Mouse (Mus musculus) kidney, postnatal 14 days (tissue): ENCODE measurements around the gene Eme2.

Experiments used
- DNase-seq: peaks from one replicate; pipeline ENCODE4 v3.0.0; 2022; ENCODE audit warnings: mixed read lengths

Gene Eme2

DNA sequence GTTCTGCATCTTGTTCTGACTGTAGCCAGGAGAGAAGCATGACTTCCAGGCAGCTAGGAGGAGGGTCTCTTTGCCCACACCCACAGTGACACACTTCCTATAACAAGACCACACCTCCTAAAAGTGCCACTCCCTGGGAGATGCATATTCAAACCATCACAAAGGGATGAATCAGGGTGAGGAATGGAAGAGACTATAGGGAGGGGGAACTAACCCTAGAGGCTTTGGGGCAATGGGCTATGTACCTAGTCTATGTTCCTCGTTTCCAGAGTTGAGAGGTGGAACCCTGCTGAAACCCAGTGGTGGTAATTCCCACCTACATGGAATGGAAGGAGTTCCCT is 20.5 kb downstream of the Eme2 start:
- DNase-seq = no peak

DNA sequence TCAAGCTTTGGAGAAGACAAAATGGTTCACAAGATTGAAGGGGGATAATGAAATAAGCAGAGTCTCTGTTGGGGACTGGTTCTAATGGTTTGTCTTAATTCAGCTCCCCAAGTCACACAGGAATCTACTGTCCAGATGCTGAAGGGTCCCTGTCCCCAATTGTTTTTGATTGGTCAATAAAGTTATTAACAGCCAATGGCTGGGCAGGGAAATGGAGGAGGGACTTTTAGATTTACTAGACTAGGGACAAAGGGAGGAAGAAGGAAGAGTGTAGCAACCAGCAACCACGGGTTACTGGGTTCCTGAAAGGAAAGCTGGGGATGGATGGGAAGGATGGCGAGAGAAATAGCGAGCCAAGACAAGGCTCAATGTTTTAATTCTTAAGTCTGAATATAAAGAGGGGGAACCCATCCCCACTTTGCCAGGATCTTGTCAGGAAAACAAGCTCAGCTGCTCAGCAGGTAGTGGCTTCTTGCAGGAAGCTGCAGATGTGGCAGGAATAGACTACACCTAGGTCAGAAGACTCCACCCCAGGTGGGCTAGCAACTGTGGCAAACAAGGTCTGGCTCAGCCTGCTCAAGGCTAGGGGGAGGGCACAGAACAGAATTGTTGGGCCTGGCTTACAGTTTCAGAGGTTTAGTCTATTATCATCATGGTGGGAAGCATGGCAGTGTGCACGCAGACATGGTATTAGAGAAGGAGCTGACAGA is 21.0 kb downstream of the Eme2 start:
- DNase-seq = no peak

DNA sequence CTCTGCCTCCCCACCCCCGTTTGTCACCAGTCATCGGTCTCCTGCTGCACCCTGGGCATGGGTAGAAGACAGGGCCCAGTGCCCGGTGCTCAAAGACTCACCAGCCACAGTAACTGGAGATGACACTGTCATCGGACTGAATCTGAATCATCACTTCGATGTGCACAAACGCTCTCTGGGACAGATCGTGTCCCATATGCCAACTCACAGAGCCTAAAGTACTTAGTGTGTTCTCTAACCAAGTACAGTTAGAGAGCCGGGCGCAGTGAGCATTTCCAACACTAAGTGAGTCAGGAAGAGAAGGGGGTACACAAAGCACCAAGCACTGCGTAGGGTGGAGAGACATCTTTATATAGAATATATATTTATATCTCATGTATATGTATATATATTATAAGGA is 27.0 kb downstream of the Eme2 start:
- DNase-seq = no peak

GRCm38 (mm10) chr17:24865776-24866175 is 29.1 kb downstream of the Eme2 start, which contains the start of gene Igfals:
Gene Igfals (plus strand): TSS chr17:24865997.
- no peak for DNase-seq

GRCm38 (mm10) chr17:24861785-24862184 is 33.1 kb downstream of the Eme2 start:
- DNase-seq = no peak

- no peak for DNase-seq
Measured at GRCm38 (mm10) chr17:24860076-24860475, 34.8 kb downstream of the Eme2 start.

- no peak for DNase-seq
Measured at GRCm38 (mm10) chr17:24858967-24859366, 35.9 kb downstream of the Eme2 start.

DNA sequence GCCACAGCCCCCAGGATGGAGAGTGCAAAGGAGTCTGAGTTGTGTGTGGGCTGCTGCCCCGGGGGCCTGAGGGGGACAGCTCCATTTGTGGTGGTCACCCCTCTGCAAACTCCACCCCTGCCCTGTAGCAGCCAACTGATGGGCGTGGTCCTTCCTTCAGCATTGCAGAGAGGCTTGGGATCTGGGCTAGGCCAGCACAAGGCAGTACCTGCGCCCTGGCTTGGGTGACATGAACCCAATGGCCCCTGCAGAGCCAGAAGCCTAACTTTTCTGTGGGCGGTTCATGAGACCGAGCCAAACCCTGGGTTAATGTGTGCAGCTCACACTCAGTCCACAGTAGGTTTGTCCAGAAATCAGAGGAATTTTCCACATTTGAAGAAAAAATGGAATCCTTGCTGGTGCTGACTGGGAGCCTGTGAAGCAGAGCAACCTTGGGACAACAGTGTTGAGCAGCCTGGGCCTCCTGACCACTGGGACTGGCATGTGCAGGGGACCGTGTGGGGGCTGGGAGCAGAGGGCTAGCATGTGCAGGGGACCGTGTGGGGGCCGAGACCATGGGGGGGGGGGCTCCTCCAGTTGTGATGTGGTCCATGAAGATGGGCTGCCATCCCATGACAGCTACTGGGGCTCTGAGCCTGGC is 36.9 kb downstream of the Eme2 start:
- peak; percentile 81 for DNase-seq

DNA sequence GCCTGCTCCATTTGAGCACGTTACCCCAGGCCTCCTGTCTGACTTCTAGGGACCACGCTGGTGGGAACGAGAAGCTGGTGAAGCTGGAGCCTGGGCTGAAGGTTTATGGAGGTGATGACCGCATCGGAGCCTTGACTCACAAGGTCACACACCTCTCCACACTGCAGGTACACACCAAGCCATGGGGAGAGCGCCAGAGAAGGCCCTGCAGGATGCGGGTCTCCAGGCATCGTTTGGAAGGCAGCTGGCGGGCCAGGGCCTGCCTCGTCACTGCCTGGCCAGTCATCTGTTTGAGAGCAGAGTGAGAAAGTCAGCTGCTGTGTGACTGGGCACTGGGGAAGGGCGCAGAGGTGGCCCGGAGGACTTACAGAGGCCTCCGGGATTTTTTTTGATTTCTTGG is 38.3 kb downstream of the Eme2 start:
- DNase-seq = no peak

- no peak for DNase-seq
Measured at GRCm38 (mm10) chr17:24855838-24856464, 38.9 kb downstream of the Eme2 start.

DNA sequence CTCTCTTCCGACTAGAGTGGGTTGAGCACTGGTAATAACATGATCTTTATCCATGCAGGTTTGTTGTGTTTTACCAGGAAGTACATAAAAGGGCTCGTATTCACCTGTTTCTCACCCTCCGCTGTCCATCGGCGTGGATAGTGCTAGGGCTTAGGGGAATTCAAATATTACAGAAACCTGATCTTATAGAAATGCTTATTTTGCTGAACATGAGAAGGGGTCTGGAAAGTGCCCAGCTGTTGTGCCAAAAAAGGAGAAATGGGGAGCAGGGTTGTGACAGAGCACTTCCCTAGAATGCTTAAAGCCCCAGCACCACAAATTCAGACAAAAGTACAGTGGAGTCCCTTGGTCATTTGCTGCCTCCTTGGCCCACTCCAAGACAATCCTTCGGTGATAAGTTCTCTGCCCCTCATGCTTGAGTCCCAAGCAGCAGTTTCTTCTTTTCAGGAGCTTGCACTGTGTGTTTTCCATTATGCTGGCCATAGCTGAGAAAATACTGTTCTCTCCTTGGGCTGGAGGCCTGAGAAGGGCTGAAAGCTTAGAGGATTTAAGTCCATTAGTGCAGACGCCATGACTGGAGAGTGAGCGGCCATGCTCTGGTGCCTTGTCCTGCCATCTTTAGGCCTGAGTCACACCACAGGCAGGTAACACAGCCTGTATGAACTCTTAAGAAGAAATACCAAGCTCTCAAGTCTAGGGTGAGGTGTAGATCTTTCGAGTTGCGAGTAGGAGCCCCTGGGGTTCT is 43.3 kb downstream of the Eme2 start:
- no peak for DNase-seq

- no peak for DNase-seq
Measured at GRCm38 (mm10) chr17:24850773-24851127, 44.1 kb downstream of the Eme2 start.

DNA sequence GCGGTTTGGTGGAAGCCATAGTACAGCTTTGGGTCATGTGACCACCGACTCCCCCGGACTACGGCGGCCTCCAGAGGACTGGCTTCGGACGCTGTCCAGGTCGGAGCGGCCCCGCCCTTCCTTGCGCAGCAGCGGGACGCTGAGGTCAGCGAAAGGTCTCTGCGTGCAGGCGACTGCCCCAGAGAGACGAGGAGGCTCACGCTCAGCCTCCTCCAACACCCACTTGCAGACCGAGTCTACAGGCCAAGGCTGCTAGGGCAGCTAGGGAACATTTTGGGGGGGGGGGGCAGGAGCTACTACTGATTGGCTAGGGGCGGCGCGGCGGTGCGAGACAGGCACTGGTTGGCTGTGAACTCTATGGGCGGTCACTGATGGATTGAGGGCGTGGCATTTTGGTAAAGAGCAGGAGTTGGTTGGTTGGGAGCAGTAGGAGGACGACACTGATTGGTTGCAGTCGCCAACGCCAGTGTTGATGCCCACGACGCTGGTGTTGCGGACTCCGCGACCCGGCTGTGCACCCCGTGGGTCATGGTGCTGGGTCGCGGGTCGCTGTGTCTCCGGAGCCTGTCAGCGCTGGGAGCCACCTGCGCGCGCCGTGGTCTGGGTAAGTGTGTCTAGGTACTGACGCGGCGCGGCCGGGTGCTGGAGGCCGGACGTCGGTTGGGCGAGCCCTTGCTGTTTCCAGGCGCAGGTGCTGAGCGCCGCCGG is 44.7 kb downstream of the Eme2 start, which contains the start of gene Fahd1:
Fahd1 (minus strand) TSS at position 300 of the 708 bp plus-strand sequence.
- peak; percentile 98 for DNase-seq

DNA sequence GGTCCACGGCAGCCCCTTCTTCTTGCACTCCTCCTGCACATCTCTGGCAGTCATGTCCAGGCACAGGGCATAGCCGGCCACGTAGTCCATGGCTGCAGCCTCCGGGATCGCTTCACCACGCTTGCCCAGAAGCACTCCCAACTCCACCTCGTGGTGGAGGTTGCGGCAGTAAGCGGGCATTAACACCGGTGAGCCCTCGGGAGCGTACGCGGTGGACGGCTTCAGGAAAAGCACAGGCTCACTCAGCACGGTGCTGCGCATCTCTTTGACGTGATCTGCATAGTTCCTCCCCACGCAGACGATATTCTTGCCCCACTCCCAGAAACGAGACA is 45.2 kb downstream of the Eme2 start:
- DNase-seq = no peak

DNA sequence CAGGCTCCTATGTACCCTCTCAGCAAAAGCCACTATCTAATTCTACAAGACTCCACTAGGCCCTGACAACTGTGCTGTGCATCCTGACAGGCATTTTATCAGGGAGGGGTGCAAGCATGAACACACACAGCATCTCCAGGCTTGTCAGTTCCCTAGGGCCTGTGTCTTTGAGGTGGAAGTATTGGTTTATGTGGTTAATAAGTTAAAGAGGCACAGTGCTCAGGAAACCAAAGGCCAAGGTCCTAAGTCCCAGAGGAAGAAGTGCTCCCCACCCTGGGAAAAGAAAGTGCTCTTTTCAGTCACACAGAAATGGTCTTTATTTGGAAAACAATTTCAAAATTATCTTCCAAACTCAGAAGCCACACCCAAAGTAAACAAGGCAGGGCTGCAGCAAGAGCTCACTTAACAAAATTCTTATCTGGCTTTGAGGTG is 46.3 kb downstream of the Eme2 start:
- DNase-seq = peak; percentile 54

DNA sequence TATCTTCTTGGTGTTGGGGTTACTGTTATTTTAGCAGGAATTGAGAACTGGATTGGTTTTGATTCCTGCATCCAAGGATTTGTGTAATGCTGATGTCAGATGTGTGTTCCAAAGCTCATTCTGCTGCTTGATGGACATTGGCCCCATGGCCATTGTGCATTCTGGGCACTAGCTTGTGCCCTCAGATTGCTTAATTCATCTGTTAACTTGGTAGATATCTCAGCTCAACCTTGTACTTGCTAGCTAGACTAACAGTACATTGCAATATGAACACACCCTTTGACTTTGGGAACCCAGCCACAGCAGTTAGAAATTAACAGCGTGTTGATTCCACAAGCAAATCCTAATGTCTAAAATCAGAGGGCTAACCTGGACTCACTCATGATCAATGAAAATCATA is 47.5 kb downstream of the Eme2 start:
- peak; percentile 66 for DNase-seq

GRCm38 (mm10) chr17:24844525-24844924 is 50.4 kb downstream of the Eme2 start:
- DNase-seq = no peak

GRCm38 (mm10) chr17:24842631-24843030 is 52.3 kb downstream of the Eme2 start:
- DNase-seq = no peak

DNA sequence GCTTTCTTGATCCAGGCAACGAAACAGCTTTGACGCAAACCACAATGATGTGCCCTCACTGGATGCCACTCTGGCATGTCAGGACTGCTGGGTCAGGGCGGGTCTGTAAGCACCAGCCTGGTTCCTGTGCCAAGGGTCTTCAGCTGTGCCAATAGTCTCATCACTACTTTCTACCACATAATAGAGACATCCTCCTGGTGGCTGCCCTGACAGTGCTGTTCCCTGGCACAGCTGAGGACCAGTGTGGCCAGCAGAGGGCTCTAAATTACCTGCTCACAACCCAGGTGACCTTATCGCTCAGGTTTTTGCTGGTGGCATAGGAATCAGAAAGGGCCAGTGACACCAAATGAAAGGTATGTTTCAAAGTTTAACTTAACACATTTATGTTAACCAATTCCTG is 53.8 kb downstream of the Eme2 start:
- DNase-seq = peak; percentile 64

GRCm38 (mm10) chr17:24840341-24840740 is 54.5 kb downstream of the Eme2 start:
- no peak for DNase-seq

DNA sequence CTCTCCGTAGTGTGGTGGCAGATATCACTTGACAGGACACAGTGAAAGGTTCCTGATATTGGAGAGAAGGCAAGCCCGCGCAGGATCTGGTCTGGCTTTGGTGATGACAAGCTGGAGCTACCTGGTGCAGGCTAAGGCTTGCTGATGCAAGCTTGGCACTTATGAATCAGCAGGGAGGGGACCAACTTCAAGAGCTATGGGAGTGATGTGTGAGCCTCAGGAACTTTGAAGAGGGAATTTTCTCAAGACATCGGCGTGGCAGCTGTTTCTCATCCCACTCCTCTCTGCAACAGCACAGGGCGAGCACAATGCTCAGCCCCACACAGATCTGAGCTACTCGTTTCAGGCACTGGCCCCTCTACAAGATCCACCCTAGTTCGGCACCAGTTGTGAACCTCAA is 55.0 kb downstream of the Eme2 start, which contains the start of gene Hagh:
Hagh (plus strand) TSS at position 302 of the 400 bp plus-strand sequence.
- no peak for DNase-seq
